Mouse (Mus musculus) ES-E14 (cell line): ENCODE results near the gene Ssc5d.

Source experiments
- HCFC1 ChIP-seq: IDR thresholded peaks from 2 replicates; pipeline ENCODE4 v1.6.1; 2012; ENCODE audit warnings: low read length, inconsistent platforms, borderline replicate concordance; ENCODE audit not compliant: insufficient read depth
- MAFK ChIP-seq: IDR thresholded peaks from 2 replicates; pipeline ENCODE4 v1.6.1; 2014; ENCODE audit warnings: mild to moderate bottlenecking, low read depth, low read length, inconsistent platforms; ENCODE audit not compliant: insufficient read depth
- ZC3H11A ChIP-seq: IDR thresholded peaks from 2 replicates; pipeline ENCODE4 v1.6.1; 2012; ENCODE audit warnings: low read depth, mild to moderate bottlenecking, inconsistent platforms, low read length, borderline replicate concordance

- TF ChIP-seq ZC3H11A, result no peak
- no peak for TF ChIP-seq MAFK
- TF ChIP-seq HCFC1, result no peak
Observed at GRCm38 (mm10) chr7:4911561-4911960, 14.0 kb upstream of the Ssc5d start.
